Mouse (Mus musculus): ENCODE results near the gene Mtmr4.
A peak's percentile ranks its signal among the peaks of the same experiment; 100 is the strongest.

Gene Mtmr4

DNA sequence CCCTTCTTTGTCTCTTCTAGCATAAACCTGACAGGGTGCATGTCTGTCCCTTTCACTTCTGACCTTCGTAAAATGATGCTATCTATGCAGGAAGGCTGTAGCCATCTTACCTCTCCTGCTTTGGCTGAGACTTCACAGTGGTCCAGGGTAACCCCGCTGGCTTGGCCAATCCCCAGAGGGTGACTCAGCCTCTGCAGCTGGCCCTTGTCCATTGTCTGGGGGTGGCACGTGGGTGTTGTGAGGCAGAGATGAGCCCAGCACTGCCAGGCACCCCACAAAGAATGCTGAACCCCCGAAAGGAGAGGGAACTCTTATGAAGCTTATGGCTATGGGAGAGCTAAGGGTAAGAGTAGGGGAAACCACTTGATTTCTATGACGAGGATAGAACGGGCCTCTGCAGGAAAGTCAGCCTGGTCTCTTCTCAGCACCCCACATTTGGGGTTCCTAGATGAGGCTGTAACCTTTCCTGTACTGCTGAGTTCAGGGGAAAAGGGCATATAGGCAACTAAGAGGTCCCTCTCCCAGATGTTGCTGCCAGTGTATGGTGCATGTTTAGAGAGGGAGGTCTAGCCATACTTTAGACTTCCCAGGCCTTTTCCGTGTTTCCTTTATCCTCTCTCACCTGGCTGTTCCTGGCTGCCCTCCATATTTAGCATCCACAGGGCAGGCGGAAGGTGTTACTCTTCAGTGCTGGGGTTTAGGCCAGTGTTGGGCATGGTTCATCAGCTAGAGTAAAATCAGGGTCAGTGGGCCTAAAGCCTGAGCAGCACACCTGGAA lies 9.8 kb upstream of the Mtmr4 start:
- no peak for DNase-seq (ENCODE audit: low spot score in 2 of 2)

DNA sequence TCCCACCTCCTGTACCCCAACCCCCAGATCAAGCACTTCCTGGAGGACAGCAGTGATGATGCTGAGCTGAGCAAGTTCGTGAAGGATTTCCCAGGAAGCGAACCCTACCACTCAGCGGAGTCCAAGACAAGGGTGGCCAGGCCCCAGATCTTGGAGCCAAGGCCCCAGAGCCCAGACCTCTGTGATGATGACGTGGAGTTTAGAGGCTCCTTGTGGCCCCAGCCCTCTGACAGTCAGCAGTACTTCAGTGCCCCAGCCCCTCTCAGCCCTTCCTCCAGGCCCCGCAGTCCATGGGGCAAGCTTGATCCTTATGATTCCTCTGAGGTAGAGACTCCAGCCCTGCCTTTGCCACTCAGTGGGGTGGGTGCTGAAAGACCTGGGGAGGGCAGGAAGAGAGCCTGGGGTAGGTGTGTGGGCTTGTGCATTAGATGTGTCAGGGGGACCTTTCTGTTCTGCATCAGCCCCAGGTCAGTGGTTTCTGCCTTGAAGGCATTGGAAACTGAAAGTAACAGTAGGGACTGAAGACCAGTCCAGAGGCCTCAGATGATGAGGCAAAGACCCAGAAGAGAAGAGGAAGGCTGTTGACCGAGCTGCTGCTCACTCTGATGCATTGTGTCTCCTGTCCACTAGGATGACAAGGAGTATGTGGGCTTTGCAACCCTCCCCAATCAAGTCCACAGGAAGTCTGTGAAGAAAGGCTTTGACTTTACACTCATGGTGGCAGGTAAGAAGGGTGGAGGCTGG lies 8.5 kb upstream of the Mtmr4 start:
- no peak for DNase-seq (ENCODE audit: low spot score in 2 of 2)

DNA sequence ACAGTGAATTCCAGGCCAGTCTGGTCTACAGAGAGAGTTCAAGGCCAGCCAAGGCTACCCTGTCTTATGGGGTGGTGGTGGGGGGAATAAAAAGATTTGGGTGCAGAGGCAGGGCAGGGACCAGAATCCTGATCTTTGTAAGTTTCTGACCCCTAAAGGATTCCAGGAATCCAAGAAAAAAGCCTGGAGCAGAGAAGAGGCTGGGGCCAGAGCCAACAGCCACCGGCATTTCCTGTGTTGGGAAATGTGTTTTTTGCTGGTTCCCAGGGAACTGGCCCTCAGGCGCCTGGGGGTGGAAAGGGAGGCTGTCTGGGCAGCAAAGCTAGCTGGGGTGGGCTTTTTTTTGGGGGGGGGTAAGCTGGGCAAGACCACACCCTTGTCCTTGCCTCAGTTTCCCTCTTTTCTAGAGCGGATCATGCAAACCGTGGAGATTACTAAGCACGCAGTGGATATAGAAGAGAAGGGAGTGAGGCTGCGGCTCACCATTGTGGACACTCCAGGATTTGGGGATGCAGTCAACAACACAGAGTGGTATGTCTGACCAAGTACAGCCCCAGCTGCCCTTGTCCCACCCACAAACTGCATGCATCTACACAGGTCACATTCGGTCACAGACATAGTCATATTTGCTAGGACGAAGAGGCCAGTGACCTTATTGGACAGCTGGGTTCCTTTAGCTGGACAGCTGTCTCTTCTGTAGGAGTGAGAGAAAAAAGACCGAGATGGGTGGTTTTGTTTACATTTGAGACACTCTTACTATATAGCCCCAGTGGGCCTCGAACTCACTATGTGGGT lies 7.1 kb upstream of the Mtmr4 start:
- no peak for DNase-seq (ENCODE audit: low spot score in 2 of 2)

DNA sequence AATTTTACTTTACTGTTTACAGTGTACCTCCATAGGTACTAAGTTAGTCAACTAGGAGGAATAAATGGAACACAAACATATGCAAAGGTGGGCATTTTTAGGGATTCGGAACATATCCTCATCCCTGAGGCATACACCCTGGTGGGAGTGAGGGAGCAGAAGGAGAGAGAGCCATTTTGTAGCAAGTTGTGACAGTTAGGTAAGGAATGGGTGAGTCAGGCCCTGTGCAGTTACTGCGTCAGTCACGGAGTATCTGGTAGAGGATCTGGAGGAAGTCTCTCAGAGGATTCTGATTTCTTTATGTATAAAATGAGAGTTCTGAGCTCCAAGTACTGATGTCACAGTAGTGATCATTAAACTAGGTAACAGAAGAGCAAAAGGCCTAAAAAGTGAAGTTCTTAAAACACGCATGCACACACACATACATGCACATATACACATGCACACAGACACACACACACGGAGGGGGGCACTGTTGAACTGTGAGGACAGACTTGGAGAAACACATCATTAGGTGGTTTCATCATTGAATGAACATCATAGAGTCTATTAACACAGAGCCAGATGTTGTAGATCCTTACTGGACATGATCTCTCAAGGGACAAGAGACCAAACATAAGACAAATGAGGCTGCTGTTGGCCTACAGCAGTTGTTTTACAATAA lies 4.6 kb upstream of the Mtmr4 start:
- DNase-seq (ENCODE audit: low spot score in 2 of 2), result no peak

DNA sequence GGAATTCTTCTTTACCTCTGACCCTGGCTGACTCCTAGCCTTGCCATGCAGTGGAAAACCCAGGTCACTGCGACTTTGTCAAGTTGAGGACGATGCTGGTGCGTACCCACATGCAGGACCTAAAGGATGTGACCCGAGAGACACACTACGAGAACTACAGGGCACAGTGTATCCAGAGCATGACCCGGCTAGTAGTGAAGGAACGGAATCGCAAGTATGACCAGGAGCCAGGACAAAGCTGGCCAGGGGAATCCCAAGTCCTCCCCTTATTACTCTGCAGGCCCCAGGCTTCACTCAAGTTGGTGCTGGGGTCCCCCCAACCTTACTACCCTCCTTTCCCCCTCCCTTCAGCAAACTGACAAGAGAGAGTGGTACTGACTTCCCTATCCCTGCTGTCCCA lies 2.4 kb upstream of the Mtmr4 start:
- DNase-seq (ENCODE audit: low spot score in 2 of 2), result no peak

DNA sequence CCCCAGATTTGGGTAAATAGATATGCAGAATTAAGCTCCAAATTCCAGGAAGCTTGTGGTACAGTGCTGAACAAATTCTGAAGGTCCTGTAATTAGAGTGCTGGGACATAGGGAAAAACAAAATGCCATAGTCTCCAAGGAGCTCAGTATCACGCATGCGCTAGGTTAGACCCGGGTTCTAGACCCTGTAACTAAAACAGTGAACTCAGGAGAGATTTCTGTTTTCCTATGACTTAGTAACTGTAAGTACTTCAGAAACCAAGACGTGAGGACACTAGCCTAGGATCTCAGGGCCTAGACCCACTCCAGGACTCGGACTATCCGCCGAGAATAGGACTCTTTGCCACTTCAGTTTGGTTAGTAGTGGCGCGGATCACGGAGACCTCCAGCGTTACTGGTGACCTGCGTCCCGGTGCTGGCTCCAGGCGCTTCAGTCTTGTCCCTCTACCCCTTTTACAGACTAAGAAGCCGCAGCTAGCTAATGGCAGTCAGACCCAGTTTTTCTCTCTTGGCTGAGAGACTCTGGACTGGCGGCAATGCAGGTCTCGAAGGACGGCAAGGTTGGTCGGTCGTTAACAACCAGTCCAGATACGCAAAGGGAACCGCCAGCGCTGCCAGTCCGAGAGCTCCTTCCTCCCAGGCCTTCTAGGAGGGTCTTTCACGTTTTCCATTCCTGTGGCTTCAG lies 979 bp upstream of the Mtmr4 start:
- DNase-seq (ENCODE audit: low spot score in 2 of 2), result peak; percentile 18 to 24

DNA sequence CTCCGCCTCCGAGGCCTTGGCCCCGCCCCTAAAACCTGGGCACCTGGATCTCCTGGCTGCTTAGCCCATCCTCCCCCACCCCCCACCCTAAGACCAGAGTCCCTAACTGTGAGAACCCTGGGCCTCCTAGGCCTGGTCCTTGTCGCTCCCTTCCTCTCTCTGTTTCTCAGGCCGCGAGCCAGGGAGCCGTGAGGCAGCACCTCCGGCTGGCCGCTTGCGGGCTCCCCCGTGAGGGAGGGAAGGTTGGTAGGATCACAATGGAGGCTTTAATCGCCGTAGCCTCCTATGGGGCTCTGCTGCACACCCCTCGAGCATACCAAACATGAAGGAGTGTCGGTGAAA lies 363 bp downstream of the Mtmr4 start:
- DNase-seq (ENCODE audit: low spot score in 2 of 2), result no peak

DNA sequence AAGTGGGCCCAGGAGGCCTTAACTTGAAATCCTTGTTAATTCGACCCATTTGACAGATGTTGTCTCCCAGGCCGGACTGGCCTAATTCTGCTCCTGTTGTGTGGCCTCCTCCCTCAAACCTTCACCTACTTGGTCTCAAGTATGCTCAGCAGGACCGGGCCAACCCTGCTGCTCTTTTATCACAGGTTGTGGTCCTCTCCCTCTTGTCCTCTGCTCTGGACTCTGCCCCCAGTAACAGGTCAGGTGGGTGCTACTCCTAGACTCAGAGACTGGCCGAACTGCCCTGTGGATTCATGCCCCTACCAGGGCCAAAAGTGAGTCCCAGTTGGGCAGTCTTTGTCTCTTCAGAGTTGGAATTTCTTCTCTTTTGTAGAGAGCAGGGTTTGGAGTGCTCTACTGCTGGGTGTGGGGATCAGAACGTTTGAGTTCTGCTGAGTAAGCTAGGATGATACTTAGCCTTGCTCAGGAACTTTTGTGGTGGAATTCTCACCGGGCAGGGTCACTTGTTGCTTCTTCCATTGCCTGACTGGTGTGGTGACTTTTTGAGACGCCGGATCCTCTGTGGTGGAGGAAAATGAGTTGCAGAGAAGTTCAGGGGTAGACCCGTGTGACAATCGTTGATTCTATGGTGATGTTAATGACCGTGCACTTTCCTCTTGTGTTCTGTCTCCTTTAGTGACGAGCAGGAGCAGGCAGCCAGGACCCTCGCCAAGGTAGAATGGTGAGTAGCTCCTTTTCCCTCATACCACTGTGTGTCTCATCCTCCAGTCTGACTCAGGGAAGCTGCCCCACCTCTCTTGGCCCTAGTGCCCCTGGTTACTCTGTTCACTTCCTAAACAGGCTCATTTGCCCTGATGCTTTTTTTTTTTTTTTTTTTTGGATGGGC lies 994 bp downstream of the Mtmr4 start:
- DNase-seq (ENCODE audit: low spot score in 2 of 2), result no peak

DNA sequence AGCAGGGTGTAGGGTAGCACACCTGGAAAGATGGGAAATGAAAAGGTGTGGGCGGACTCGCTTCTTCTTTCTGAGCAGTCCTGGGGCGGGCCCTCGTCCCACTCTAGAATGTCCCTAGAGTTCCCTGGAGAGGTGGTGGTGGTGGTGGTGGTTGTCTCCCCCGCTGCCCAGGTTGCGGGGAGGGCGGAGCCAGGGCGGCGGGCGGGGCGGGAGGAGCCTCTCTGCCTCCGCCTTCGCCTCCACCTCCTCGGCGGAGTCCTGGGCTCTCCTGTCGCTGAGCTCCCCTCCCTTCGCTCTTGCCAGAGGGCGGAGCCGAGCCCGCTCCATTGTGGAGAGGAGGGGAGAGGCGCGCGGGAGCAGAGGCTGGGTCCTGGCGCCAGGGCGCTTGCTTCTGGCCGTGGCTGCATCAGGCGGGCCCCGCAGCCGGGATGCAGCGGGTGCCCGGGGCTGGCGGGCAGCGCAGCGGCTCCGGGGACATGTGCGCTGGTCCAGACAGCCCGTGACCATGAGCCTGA lies 3.4 kb downstream of the Mtmr4 start:
- DNase-seq (ENCODE audit: low spot score in 2 of 2), result peak; percentile 77 to 78

DNA sequence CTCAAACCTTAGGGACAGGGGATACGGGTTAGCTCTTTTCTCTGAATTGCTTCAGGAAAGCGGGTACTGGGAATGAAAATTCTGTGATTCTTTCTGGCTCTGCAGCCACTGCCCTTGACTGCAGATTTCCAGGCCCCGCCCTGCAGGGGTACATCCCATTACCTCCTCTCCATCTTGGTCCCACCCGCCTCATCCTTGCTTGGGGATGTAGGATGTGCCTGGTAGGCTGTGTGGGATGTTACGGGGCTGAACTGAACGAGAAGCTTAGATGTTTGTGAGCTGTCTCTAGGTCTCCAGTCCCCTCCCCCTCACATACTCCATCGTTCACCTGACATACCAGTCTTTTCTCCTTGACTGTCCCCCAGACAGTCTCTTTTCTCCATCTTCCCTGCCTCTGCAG lies 4.0 kb downstream of the Mtmr4 start:
- DNase-seq (ENCODE audit: low spot score in 2 of 2), result no peak

DNA sequence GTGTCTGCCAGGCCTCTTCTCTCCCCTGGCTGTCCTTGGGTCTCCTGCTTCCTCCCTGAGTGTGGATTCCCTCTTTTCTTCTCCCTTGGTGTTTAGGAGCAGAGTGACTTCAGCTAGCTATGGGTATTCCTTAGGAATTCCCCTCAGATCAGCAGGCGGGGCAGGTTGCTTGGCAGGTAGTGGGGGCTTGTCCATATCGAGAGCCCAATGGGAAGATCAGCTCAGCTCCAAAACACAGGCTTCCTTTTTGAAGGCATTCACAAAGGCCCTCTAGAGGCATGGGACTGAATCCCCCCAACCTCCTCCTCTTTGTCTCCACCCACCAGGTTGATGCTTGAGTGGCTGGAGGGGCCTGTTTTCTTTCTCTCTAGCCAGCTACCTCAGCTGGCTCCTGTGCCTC lies 4.5 kb downstream of the Mtmr4 start:
- no peak for DNase-seq (ENCODE audit: low spot score in 2 of 2)

DNA sequence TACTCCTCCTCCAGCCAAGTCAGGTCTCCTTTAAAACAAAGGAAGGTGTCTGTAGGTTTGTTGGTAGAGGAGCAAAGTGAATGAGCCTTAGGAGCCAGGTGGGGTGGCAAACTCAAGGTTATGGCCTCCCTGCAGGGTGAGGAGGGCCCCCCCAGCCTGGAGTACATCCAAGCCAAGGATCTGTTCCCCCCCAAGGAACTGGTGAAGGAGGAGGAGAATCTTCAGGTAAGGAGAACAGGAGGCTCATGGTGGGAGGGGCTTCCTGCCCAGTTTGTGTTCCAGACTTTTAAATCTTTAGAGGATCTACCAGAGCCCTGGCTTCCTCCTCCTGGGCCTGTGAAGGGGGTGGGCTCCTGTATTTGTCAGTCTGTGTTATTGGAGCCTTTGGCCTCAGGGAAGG lies 5.1 kb downstream of the Mtmr4 start:
- DNase-seq (ENCODE audit: low spot score in 2 of 2), result no peak

DNA sequence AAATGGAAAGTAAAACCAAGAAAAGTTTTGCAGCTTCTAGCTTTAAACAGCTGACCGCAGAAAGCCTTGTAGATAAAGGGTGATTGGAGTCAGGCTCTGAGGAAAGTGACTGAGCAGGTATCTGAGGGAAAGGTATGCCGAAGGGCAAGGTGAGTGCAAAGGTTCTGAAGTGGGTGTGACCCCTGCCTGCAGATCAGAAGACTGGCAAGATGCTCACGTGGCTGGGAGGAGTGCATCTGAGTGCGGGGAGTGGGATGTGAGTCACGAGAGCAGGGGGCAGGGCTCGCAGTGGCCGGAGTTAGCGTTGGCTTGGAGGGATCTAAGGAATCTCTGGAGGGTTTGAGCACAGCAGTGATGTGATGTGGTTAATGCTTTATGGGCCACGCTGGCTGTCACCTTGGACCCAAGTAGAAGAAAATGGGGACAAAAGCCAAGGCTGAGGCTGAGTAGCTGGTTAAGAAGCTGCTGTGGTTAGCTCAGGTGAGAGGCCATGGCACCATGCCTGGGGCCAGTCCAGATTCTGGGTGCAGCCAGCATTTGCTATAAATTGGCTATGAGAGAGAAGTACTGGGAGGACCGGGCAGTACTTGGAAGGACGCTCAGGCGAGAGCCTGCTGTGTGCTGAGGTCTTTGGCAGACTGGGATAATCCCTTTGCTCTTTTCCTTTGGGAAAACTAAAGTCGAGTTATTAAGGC lies 7.6 kb downstream of the Mtmr4 start:
- no peak for DNase-seq (ENCODE audit: low spot score in 2 of 2)

DNA sequence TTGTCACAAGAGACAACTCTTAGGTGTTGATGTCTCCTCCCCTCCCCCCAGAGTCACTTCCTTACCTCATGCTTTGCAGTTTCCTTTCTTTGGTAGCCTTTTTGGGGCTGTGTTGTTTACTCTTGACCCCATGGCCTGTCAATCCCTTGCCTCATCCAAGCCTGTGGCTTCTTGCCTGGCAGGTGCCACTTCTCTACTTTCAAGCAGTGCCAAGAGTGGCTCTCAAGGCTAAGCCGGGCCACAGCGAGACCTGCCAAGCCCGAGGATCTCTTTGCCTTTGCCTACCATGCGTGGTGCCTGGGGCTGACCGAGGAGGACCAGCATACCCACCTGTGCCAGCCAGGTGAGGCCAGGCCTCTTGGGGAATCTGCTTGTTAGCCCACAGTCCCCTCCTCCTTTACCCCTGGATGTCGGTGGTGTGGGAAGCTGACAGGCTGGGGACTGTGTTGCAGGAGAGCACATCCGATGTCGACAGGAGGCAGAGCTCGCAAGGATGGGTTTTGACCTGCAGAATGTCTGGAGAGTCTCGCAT lies 8.4 kb downstream of the Mtmr4 start:
- DNase-seq (ENCODE audit: low spot score in 2 of 2), result no peak

DNA sequence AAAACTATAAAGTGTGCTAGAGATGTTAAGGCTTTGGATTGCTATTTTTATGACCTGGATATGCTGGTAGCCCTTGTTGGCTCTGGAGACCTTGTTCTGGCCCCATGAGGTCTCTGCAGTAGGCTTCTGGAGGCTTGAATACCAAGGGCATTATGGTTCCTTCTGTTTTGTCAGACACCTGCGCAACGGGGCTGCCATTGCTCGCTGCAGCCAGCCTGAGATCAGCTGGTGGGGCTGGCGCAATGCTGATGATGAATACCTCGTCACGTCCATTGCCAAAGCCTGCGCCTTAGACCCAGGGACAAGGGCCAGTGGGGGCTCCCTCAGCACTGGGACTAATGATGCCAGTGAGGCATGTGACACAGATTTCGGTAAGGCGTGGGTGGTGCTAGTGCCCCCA lies 10.3 kb downstream of the Mtmr4 start:
- no peak for DNase-seq (ENCODE audit: low spot score in 2 of 2)

DNA sequence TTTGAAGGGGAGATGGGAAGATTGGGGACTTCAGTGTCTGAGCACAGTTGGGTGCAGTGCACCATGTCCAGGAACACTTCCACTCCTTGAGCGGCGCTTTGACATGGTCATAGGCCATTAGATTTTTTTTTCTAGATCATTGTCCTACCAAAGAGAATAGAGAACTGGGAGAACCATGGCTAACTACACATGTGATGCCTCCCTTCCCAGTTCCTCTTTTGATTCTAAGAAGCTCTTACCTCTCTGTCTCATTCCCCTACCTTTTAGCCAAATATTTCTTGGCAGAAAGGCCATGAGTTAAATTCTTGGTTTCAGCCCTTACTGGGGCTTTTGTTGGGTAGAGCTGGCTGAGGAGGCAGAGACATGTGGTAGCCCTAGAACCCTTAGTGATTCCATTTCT lies 11.6 kb downstream of the Mtmr4 start:
- DNase-seq (ENCODE audit: low spot score in 2 of 2), result no peak

DNA sequence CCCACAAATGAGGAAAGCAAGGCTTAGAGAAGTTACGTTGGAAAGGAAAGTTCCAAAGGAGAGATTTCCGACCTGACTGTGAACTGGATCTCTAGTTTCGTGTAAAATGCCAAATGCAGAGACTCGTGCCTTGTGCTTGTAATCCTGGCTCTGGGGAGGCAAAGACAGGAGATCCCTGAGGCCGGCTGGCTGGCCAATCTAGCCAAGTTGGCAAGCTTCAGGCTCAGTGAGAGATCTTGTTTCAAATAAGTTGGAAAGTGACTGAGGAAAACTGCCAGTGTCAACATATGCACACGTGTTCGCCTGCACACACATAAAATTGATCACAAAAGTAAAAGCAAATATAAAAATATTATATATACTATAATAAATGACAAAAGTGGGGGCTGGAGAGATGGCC lies 17.3 kb downstream of the Mtmr4 start:
- DNase-seq (ENCODE audit: low spot score in 2 of 2), result no peak

DNA sequence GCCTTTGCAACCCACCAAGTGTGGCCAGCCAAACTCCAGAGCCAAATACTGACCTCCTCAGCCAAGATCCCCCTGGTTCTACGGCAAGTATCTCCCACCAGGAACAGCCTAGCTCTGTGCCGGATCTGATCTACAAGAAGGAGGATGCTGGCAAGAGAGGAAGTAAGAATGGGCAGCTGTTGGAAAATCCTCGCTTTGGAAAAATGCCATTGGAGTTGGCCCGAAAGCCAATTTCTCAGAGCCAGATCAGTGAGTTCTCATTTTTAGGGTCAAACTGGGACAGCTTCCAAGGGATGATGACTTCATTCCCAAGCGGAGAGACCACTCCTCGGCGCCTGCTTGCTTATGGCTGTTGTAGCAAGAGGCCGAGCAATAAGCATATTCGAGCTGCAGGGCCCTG lies 19.6 kb downstream of the Mtmr4 start:
- no peak for DNase-seq (ENCODE audit: low spot score in 2 of 2)

DNA sequence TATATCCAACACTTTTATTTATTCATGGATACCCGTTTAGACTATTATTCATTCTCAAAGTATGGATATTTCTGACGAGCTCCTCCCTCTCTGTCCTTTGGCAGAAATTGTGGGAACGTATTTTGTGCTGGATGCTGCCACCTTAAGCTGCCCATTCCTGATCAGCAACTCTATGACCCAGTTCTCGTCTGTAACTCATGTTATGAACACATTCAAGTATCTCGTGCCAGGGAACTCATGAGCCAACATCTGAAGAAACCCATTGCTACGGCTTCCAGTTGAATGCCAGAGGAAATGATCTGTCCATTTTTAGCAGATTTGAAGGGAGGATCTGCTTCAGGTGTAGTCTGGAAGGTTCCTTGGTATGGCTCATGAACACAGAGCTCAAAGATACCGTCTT lies 22.0 kb downstream of the Mtmr4 start:
- no peak for DNase-seq (ENCODE audit: low spot score in 2 of 2)

DNA sequence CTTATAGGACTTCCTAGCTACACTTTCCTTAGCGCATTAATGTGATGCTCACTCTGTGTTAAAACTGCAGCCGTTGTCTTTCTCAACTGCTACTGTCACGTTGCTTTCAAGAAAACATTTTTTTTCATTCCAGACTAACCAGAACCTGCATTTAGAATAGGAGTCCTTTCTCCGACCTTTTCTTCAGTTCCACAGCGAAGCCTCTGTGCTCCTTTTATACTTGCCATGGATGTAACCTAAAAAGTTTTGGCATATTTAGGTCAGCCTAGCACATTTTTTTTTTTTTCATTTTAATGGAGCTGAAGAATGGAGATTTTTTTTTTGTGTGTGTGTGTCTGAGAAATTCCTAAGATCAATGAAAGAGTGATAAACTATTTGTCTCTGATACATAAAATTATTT lies 23.6 kb downstream of the Mtmr4 start:
- no peak for DNase-seq (ENCODE audit: low spot score in 2 of 2)
